Mouse (Mus musculus): Measurements from ENCODE around the gene Parp9.

- no peak for TF ChIP-seq CTCF (IDR thresholded peaks at IDR 0.05; ENCODE audit: borderline replicate concordance, extremely low read depth, insufficient read depth, insufficient read length)
- TF ChIP-seq POLR2A (IDR thresholded peaks at IDR 0.05; ENCODE audit: borderline replicate concordance, extremely low read depth, insufficient read depth, insufficient read length, poor library complexity, severe bottlenecking), result no peak
These were observed 70.1 kb downstream of the Parp9 start for GRCm38 (mm10) chr16:36008396-36008795.

Data from brain, embryonic 14.5 days (tissue).